Mouse (Mus musculus) kidney, adult 9 months (tissue): ENCODE data around the gene Sh2d4b.

Source experiments
- DNase-seq: peaks from one replicate; pipeline ENCODE4 v3.0.0; 2022

Sh2d4b gene

GRCm38 (mm10) chr14:40893196-40893595, at the start of gene Sh2d4b:
Sh2d4b (minus strand) TSS chr14:40893266.
- DNase-seq: no peak

DNA sequence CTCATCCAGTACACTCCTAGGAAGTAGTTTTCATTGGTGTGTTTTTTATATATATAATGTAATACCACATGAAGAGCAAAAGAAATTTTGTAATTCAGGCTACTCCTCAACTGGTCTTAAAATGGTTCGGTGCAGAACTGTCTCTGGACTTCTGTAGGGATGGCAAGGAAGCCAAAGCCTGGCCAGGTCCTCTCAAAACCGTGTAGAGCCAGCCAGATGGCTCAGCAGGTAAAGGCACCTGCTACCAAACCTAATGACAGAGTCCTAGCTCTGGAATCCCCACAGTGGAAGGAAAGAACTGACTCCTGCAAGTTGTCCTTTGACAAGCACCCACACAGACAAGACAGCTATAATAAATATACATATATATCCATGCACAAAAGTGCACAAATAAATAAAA, 49.4 kb upstream of the Sh2d4b start:
- no peak for DNase-seq

GRCm38 (mm10) chr14:40938380-40938987, 45.4 kb upstream of the Sh2d4b start:
- DNase-seq: no peak

- no peak for DNase-seq
Measured at GRCm38 (mm10) chr14:40937052-40937451, 44.0 kb upstream of the Sh2d4b start.

DNA sequence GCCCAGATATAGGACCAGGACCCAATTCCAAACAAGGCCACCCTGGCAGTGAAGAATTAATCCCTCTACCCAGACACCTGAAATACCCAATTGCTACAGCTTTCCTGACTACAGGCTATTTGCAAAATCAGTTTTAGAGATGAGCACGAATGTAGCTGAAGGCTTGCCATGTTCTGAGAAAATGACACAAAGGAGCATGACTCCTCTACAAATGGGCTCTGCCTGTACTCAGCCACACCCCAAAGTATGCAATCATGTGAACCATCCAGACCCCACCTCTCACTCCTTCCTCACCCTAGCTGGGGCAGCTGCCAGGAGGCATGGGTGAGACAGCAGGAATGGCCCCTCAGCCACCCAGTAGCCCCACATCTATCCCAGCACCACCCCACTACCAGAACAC, 42.4 kb upstream of the Sh2d4b start:
- DNase-seq: no peak

- no peak for DNase-seq
Measured at GRCm38 (mm10) chr14:40935054-40935453, 42.0 kb upstream of the Sh2d4b start.

DNA sequence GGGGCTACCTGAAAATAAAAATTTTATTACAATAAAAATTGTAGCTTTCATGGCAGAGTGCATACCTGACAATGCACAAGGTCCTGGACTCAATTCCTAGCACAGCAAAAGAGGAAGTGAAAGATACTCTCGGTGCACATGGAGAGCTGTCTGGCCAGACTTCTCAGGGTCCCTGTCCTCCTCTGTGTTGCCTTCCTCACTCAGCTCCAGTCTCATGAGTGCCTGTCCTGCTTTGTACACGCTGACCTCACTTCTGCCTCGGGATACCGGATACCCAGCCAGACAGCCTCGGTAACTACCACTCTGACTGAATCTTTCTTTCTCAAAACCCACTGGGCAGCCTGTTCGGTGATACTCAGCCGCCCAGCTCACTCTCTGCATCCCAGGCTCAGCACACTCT, 40.3 kb upstream of the Sh2d4b start:
- no peak for DNase-seq

- DNase-seq: peak; percentile 67
Measured at GRCm38 (mm10) chr14:40932225-40932624, 39.2 kb upstream of the Sh2d4b start.

- DNase-seq: peak; percentile 87
Measured at GRCm38 (mm10) chr14:40931115-40931829, 38.2 kb upstream of the Sh2d4b start.

- no peak for DNase-seq
Measured at GRCm38 (mm10) chr14:40929943-40930342, 36.9 kb upstream of the Sh2d4b start.

- peak; percentile 78 for DNase-seq
Measured at GRCm38 (mm10) chr14:40928897-40929296, 35.8 kb upstream of the Sh2d4b start.

DNA sequence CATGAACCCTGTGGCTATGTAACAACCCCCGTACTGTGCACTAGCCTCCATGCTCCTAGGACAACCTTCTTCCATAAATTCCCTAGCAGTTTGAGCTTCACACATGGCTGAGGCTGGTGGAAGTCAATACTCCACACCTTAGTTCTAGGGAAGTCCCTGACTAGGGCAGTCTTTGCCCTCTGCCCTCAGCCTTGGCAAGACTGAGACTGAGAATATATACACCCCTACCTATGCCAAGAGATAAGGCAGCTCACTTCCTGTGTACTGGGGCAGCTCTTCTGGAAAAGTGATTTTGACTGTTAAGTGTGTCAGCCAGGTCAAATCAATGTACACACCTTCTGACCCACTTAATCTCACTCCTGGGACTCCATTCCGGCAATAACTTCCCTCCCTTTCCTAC, 34.0 kb upstream of the Sh2d4b start:
- DNase-seq: peak; percentile 50

DNA sequence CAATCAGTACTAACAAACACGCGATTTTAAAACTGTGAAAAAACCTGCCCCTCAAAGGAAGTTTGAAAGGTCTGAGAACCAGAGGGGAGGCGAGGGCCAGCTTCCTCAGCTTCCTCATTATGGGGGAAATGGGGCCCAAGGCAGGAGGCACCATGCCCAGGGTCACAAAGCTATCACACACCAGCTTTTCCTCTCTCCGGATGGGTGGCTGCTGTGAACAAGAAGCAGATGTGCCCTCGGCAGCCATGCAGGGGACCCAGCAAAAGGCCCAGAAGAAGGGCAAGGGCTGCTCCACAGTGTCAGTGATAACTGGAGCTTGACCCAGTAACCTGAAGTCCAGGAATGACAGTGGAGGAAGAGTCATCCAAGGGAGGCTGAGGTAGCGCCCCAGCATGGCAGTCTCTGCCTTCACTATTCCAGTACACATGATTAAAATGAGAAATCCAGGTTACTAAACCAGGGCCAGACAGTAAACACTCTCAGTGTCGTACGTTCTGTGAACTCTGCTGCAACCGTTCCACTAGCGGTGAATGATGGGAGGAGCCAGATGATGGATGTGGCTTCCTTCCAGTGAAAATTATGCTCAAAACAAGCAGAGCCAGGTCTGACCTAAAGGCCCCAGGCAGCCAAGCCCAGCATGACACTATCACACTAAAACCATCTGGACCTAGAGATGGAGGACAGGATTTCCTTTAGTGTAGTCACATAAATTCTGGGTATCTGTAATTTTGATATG, 31.5 kb upstream of the Sh2d4b start:
- peak; percentile 76 for DNase-seq

DNA sequence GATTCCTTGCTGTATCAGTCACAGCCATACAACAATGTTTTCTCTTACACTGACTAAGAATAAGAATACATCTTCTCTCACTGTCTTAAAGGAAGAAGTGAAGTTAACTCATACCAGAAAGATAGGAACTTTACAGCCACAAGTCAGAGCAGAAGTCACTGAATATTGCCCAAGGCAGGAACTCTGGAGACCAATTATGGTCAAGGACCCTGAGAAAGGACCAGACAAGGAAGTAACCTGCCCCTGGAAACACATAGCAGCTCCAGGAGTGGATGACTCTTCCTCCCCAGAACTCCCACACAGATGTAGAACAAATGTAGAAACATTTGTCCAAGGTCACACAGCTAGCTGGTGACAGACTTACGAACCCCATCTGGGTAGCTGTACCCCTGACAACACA, 28.2 kb upstream of the Sh2d4b start:
- no peak for DNase-seq

DNA sequence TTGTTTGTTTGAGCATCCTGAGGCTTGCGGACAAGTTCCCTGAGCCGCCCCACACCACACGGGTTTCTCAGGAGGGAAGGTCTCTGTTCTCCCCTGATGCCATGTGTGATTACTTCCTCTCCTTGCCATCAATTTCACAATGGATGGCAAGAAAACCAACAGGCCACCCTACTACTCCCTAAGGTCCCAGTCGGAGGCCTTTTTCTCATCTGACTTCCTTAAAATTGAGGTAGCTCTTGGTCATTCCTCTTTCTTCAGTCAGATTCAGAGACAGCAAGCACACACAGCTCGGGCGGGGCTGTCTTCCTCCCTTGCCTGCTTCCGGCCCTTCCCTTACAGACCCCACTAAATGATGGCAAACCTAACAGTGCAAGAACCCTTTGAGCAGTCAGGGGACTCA, 26.5 kb upstream of the Sh2d4b start:
- no peak for DNase-seq

DNA sequence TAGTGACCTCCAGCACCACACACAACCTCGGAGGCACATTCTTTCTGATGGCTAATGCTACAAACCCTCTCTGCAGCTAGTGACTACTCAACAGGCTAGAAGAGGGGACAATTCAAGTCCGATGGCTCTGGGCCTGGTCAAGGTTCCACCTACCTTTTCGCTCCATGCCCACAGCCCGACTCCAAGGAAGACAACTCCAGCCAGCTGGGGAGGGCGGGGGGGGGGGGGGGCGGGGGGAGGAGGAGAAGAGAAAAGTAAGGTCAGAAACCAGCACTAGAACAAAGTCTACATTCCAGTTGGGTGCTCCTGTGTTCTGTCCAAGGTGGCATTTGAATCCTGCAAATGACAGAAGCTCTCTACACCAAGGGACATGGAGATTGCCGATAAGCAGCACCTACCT, 25.4 kb upstream of the Sh2d4b start:
- DNase-seq: peak; percentile 56

- peak; percentile 96 for DNase-seq
Measured at GRCm38 (mm10) chr14:40917632-40918031, 24.6 kb upstream of the Sh2d4b start.

DNA sequence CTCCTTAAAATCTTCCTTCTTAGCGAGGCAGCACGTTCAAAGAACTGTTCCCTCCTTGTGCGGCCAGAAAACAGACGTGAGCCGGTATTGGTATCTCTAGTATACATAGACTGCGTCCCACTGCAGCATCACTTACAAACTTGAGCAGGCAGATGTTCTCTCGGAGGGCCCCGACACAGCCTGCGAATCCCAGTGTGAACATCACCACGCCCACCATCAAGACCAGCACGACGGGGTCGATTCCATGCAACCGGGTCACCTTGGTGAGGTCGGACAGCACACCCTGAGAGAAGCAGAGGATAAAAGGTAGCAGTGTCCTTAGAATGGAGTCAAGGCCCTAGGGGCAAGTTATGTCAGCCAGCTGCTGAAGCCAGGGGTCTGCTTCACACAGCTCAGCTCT, 23.6 kb upstream of the Sh2d4b start:
- no peak for DNase-seq

DNA sequence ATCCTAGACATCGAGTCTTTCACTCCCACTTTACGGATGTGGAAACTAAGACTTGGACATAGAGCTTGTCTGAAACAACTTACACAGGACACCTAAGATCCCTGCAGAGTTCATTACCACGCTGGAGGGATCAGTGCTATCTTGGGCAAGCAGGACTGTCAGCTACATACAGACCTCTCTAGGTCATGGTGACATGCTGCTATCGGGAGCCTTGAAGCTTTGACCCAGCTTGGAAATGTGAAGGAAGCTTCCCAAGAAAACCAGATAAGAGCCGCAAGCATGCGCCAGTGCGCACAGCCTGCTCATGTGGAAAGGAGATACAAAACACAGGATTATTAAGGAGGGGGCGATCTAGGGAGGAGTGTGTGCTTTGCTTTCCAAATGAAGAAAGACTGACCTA, 22.8 kb upstream of the Sh2d4b start:
- DNase-seq: no peak

DNA sequence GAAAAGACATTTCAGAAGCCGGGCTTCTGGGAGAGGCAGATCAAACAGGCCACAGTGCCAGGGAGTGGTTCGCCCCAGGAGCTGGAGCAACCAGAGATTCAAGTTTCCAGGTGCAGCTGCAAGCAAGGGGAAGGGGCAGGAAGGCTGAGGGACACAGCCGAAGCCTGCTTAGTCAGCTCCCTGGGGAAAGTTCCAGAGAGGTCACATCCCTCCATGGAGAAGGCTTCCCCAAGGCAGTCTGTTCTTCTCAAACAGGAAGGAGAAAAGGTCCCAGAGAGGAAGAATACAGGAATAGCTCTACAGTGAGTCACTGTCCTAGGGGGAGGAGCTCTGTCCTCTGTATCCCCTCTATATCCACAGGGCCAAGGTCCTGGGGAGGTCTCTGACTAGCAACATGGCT, 21.6 kb upstream of the Sh2d4b start:
- peak; percentile 55 for DNase-seq

DNA sequence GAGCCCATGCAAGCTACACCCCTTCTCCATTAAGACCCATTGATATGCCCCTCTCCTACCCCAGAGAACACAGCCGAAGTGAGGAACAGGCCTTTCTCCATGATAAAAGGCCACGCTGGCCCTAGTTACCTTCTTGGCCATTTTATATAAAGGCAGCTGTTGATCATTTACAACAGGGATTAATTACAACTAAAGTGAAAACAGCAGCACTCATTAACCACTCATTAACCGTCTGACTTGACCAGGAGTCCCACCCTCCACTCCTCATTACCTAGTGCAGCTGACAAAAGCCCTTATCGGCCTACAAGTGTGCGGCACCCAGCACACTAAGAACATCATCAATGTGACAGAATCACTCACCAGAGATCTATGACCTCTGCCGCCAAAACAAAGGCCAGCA, 20.6 kb upstream of the Sh2d4b start:
- peak; percentile 75 for DNase-seq

GRCm38 (mm10) chr14:40911529-40911928, 18.5 kb upstream of the Sh2d4b start:
- no peak for DNase-seq

DNA sequence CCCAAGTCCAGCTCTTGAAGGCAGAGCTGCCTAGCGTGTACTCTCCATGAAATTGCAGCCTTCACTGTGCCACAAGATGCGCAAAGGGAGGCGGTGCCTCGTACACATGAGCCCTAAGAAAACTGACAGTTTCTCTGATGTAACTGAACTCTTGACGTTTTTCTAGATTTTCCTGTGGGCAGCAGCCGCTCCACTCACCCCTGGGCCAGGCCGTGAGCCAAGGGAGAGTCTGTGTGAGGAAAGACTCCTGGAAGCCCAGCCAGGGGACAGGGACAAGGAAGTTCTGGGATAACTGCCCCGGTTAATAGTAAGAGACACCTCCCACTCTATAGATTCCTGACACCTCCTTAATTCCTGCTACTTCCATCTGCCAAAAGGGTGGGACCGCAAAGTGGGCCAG, 15.7 kb upstream of the Sh2d4b start:
- DNase-seq: no peak

GRCm38 (mm10) chr14:40906770-40907169, 13.7 kb upstream of the Sh2d4b start:
- DNase-seq: no peak
